12 mouse cellular contexts compared by ENCODE assay signal in the genomic region with DNA sequence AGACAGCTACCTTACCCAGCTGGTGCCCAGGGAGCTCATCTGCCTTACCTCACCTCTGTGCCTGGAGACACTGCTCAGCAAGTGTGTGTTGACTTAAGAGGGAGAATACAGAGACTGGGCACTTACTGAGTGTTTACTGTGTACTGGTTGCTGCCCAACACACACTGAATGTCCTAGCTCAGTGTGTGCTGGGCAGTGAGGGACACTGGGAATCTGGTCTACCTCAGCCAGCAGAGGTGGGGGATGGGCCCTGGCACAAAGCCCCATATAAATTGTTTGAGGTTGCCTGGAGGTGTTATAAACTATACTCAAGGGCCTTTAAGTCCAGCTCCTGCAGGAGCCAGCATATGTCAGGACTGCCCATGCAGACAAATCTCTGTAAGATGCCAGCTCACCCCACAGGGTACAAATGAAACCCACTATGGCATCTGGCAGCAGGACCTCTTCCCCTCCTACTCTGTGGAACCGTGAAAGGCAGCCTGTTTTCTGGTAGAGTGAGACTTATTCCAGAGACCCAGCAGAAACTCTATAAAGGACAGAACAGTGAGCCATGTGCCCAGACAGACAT. TPM values are rescaled to one million over a fixed set of nuclear protein-coding genes. Genes with fewer than 3 reads are reported as not detected.
DNase-seq lines count a peak whose midpoint lies in the region; ATAC-seq lines count a peak whose summit lies in the region.
"Had no signal": no experiment of that assay in that cellular context is flagged by ENCODE, and none has a peak within 500 bp of the region (broad histone marks: within the 10 kb centered on the region; RNA-seq: fewer than 3 reads in every experiment).

No protein-coding gene starts in this region.

- intact Hi-C loops in heart, postnatal 10 days (cut with DNase I), result loop anchor here (5.0 kb wide), 1 partner anchor 822 kb away; no protein-coding TSS in a partner anchor

- ATAC-seq in erythroid progenitor cell, adult 5-6 weeks (replicated peaks; ENCODE audit: low FRiP score, poor library complexity, severe bottlenecking), result no peak
- ATAC-seq: inflammation-experienced regulatory T-cells, adult 6 months; midbrain, embryonic 13.5 days had no signal

- DNase-seq in cerebellum, postnatal 14 days, result peak; percentile 60 to 75
- no peak for DNase-seq in cerebellum, adult 11 months
- DNase-seq in kidney, adult 8-10 months, result peak; percentile 49 to 50
- no peak for DNase-seq in kidney, postnatal 14 days
- DNase-seq in heart, postnatal 10 days, result peak; percentile 83 to 89
- DNase-seq in lung, postnatal 14 days, result peak; percentile 20
- DNase-seq in yolk sac, embryonic 10.5 days (ENCODE audit: low spot score), result no peak
- DNase-seq: right cerebral cortex, postnatal 4 days had no signal

RNA-seq across cellular contexts. Expression of gene Hhatl, which starts 2.7 kb away (rescaled TPM):
- total RNA-seq in heart, postnatal 10 days (2021), result 100 to 1,000 TPM; 111 to 112 TPM
- total RNA-seq in erythroid progenitor cell, adult 5-6 weeks (2015; ENCODE audit: low replicate concordance), result not detected in 2 replicates
- not detected in 2 replicates for total RNA-seq in erythroid progenitor cell, adult 5-6 weeks (2017; ENCODE audit: low replicate concordance)
- total RNA-seq: G1E had no signal

RNA-seq across cellular contexts. Expression of gene Klhl40, which starts 17.6 kb away (rescaled TPM):
- total RNA-seq in heart, postnatal 10 days (2021), result 10 to 100 TPM; 10.4 to 10.7 TPM
- not detected in 2 replicates for total RNA-seq in erythroid progenitor cell, adult 5-6 weeks (2015; ENCODE audit: low replicate concordance)
- not detected in 2 replicates for total RNA-seq in erythroid progenitor cell, adult 5-6 weeks (2017; ENCODE audit: low replicate concordance)
- total RNA-seq: G1E had no signal

RNA-seq across cellular contexts. Expression of gene Zfp651, which starts 35.9 kb away (rescaled TPM):
- 10 to 100 TPM; 89.0 to 98.3 TPM for total RNA-seq in heart, postnatal 10 days (2021)
- total RNA-seq in erythroid progenitor cell, adult 5-6 weeks (2015; ENCODE audit: low replicate concordance), result 1.1 TPM in 1 of 2 replicates, not detected in the other
- total RNA-seq in erythroid progenitor cell, adult 5-6 weeks (2017; ENCODE audit: low replicate concordance), result 0.77 TPM in 1 of 2 replicates, not detected in the other

RNA-seq across cellular contexts. Expression of gene Ccdc13, which starts 44.2 kb away (rescaled TPM):
- total RNA-seq in heart, postnatal 10 days (2021), result not detected
- not detected in 2 replicates for total RNA-seq in erythroid progenitor cell, adult 5-6 weeks (2015; ENCODE audit: low replicate concordance)
- total RNA-seq in erythroid progenitor cell, adult 5-6 weeks (2017; ENCODE audit: low replicate concordance), result not detected in 2 replicates

Comparison
In these comparisons a context has a peak if more than half of its experiments do, and no peak if none do; other contexts are left out.
1. DNase-seq: peak in cerebellum, postnatal 14 days (2 of 2), kidney, adult 8-10 months (2 of 2), heart, postnatal 10 days (2 of 2) and lung, postnatal 14 days (single experiment); none in cerebellum, adult 11 months (single experiment), kidney, postnatal 14 days (single experiment) and yolk sac, embryonic 10.5 days (single experiment).
2. RNA of gene Hhatl, which starts 2.7 kb away (total RNA-seq): 111 to 112 TPM in heart, postnatal 10 days; not detected in erythroid progenitor cell, adult 5-6 weeks; every median in the first group is over 100 times any median in the second.
3. RNA of gene Klhl40, which starts 17.6 kb away (total RNA-seq): 10.4 to 10.7 TPM in heart, postnatal 10 days; not detected in erythroid progenitor cell, adult 5-6 weeks; every median in the first group is over 10 times any median in the second.
4. RNA of gene Zfp651, which starts 35.9 kb away (total RNA-seq): 89.0 to 98.3 TPM in heart, postnatal 10 days; 0.77 to 1.1 TPM in erythroid progenitor cell, adult 5-6 weeks; every median in the first group is over 10 times any median in the second.